Mouse (Mus musculus): ENCODE results near the gene Hells. TPM values are rescaled to one million over a fixed set of nuclear protein-coding genes. Genes with fewer than 3 reads are reported as not detected.
A peak's percentile ranks its signal among the peaks of the same experiment; 100 is the strongest.

Hells gene
- polyA plus RNA-seq, 1 experiment from 2014 or later, result 40.3 TPM

DNA sequence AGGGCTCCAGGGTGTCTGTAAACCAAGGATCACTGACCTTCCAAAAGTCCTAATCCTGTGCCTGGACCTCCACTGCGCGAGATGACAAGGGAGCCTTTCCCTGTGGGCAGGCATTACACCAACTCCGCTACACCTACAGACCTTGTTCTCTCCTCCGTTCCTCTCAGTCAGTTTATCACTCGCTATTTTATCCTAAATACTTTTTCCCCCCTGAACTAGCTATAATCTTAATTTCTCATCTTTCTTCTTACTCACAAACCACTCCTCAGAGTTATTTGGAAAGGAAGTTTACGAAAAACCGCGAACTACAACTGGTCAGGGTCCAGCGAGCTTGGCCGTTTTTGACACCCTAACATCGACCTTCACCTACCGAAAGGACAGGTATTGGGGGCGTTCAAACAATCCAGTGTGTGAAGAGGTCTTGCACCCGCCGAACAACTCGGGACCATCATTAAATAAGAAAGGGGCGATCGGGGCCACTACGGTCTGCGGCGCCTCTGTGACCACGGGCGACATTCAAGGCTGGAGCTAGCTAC lies 395 bp upstream of the Hells start:
- H3K36me3 ChIP-seq (ENCODE audit: control insufficient read depth, insufficient read depth, low read length), result no peaks in the 10 kb centered on the region
- peak overlapping the region; percentile 82 for H3K4me3 ChIP-seq (replicated peaks; ENCODE audit: low read length)
- H3K4me2 ChIP-seq (ENCODE audit: low read depth, low read length), result peak overlapping the region; percentile 85
- 0 out of 2 replicates have a peak overlapping the region, but pooled peaks have one; percentile 42 for H3K27ac ChIP-seq (ENCODE audit: low read length)
- 1% methylated on average over 23 of the region's 23 CpGs for WGBS
- H3K9ac ChIP-seq (ENCODE audit: low read length), result peak overlapping the region; percentile 92
- peaks cover 7% of the 10 kb centered on the region for H3K4me1 ChIP-seq (ENCODE audit: control insufficient read depth, insufficient read depth, low read length)
- ATAC-seq (ENCODE audit: insufficient read depth, low FRiP score), result peak; percentile 28; the same call in 1 of the 2 replicates
- no peaks in the 10 kb centered on the region for H3K27me3 ChIP-seq (ENCODE audit: control insufficient read depth, insufficient read depth, low read length)
- no peaks in the 10 kb centered on the region for H3K9me3 ChIP-seq (replicated peaks; ENCODE audit: control insufficient read depth, low read length)

- 1% methylated on average over 6 of the region's 6 CpGs for WGBS
- Histone ChIP-seq H3K27ac (ENCODE audit: low read length) (no peak overlapping the region), H3K4me1 (ENCODE audit: control insufficient read depth, insufficient read depth, low read length) (peaks cover 7% of the 10 kb centered on the region), H3K36me3 (ENCODE audit: control insufficient read depth, insufficient read depth, low read length) (no peaks in the 10 kb centered on the region), H3K4me3 (replicated peaks; ENCODE audit: low read length) (peak overlapping the region; percentile 82), H3K27me3 (ENCODE audit: control insufficient read depth, insufficient read depth, low read length) (no peaks in the 10 kb centered on the region), H3K4me2 (ENCODE audit: low read depth, low read length) (peak overlapping the region; percentile 85), H3K9ac (ENCODE audit: low read length) (peak overlapping the region; percentile 92), H3K9me3 (replicated peaks; ENCODE audit: control insufficient read depth, low read length) (no peaks in the 10 kb centered on the region)
- ATAC-seq (ENCODE audit: insufficient read depth, low FRiP score), result no peak
Measured at GRCm38 (mm10) chr19:38931566-38931890, 813 bp downstream of the Hells start.

DNA sequence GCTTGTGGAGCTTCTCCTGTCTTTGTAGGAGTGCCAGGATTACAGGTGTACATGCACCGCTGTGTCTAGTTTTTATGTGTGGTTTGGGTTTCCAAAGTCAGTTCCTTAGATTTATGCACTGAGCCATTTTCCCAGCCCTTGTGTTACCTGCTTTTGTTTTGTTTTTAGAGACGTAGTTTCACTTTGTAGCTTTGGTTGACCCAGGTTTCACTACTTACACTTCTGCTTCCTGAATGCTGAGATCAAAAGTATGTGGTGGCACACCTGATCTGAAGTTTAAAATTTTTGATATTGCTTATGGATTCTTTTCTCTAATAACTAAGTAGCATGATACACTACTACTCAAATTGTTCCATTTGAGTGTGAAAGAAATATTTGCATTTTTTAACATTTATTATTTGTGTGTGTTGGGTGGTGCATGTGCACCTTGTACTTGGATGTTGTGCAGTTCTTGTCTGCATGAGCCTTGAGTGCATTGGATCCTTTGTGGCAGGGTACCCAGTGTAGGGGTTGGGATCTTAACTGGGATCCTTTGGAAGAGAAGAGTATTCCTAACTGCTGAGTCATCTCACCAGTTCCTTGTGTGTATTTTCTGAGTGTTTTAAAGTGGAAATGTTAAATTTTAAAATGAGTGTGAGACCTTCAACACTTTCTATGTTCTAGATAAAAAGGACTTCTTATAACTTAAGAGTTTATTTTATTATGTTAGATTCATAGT lies 14.0 kb downstream of the Hells start:
- no peaks in the 10 kb centered on the region for H3K36me3 ChIP-seq (ENCODE audit: control insufficient read depth, insufficient read depth, low read length)

GRCm38 (mm10) chr19:38970741-38971140 lies 40.0 kb downstream of the Hells start:
- Histone ChIP-seq H3K9me3 (replicated peaks; ENCODE audit: control insufficient read depth, low read length) (no peaks in the 10 kb centered on the region), H3K27ac (ENCODE audit: low read length) (no peak overlapping the region), H3K36me3 (ENCODE audit: control insufficient read depth, insufficient read depth, low read length) (no peaks in the 10 kb centered on the region), H3K4me3 (replicated peaks; ENCODE audit: low read length) (no peak overlapping the region), H3K27me3 (ENCODE audit: control insufficient read depth, insufficient read depth, low read length) (no peaks in the 10 kb centered on the region), H3K4me1 (ENCODE audit: control insufficient read depth, insufficient read depth, low read length) (no peaks in the 10 kb centered on the region), H3K9ac (ENCODE audit: low read length) (no peak overlapping the region), H3K4me2 (ENCODE audit: low read depth, low read length) (no peak overlapping the region)
- WGBS, result 83% methylated on average over 6 of the region's 6 CpGs
- no peak for ATAC-seq (ENCODE audit: insufficient read depth, low FRiP score)

More for the DNA sequence above, 14.0 kb downstream of the Hells start:
- no peak overlapping the region for H3K27ac ChIP-seq (ENCODE audit: low read length)
- no peak overlapping the region for H3K4me3 ChIP-seq (replicated peaks; ENCODE audit: low read length)
- H3K9ac ChIP-seq (ENCODE audit: low read length), result no peak overlapping the region
- 85% methylated on average over 2 of the region's 2 CpGs for WGBS
- H3K4me2 ChIP-seq (ENCODE audit: low read depth, low read length), result no peak overlapping the region
- H3K4me1 ChIP-seq (ENCODE audit: control insufficient read depth, insufficient read depth, low read length), result no peaks in the 10 kb centered on the region
- H3K27me3 ChIP-seq (ENCODE audit: control insufficient read depth, insufficient read depth, low read length), result no peaks in the 10 kb centered on the region
- ATAC-seq (ENCODE audit: insufficient read depth, low FRiP score), result no peak
- no peaks in the 10 kb centered on the region for H3K9me3 ChIP-seq (replicated peaks; ENCODE audit: control insufficient read depth, low read length)

- no peaks in the 10 kb centered on the region for H3K36me3 ChIP-seq (ENCODE audit: control insufficient read depth, insufficient read depth, low read length)
- 75% methylated on average over 5 of the region's 5 CpGs for WGBS
Measured at GRCm38 (mm10) chr19:38972581-38972980, 41.9 kb downstream of the Hells start.

GRCm38 (mm10) chr19:38973666-38974065 lies 43.0 kb downstream of the Hells start:
- no peak overlapping the region for H3K4me3 ChIP-seq (replicated peaks; ENCODE audit: low read length)
- no peak overlapping the region for H3K9ac ChIP-seq (ENCODE audit: low read length)
- ATAC-seq (ENCODE audit: insufficient read depth, low FRiP score), result no peak
- 46% methylated on average over 7 of the region's 7 CpGs for WGBS
- H3K9me3 ChIP-seq (replicated peaks; ENCODE audit: control insufficient read depth, low read length), result no peaks in the 10 kb centered on the region
- no peak overlapping the region for H3K27ac ChIP-seq (ENCODE audit: low read length)
- H3K36me3 ChIP-seq (ENCODE audit: control insufficient read depth, insufficient read depth, low read length), result no peaks in the 10 kb centered on the region
- no peaks in the 10 kb centered on the region for H3K4me1 ChIP-seq (ENCODE audit: control insufficient read depth, insufficient read depth, low read length)
- H3K27me3 ChIP-seq (ENCODE audit: control insufficient read depth, insufficient read depth, low read length), result no peaks in the 10 kb centered on the region
- no peak overlapping the region for H3K4me2 ChIP-seq (ENCODE audit: low read depth, low read length)

More at GRCm38 (mm10) chr19:38972581-38972980, 41.9 kb downstream of the Hells start:
- H3K4me3 ChIP-seq (replicated peaks; ENCODE audit: low read length), result no peak overlapping the region
- no peak overlapping the region for H3K4me2 ChIP-seq (ENCODE audit: low read depth, low read length)
- H3K27ac ChIP-seq (ENCODE audit: low read length), result no peak overlapping the region
- no peaks in the 10 kb centered on the region for H3K4me1 ChIP-seq (ENCODE audit: control insufficient read depth, insufficient read depth, low read length)
- H3K9me3 ChIP-seq (replicated peaks; ENCODE audit: control insufficient read depth, low read length), result no peaks in the 10 kb centered on the region
- ATAC-seq (ENCODE audit: insufficient read depth, low FRiP score), result no peak
- H3K9ac ChIP-seq (ENCODE audit: low read length), result no peak overlapping the region
- H3K27me3 ChIP-seq (ENCODE audit: control insufficient read depth, insufficient read depth, low read length), result no peaks in the 10 kb centered on the region

- ATAC-seq (ENCODE audit: insufficient read depth, low FRiP score), result no peak
- H3K9ac ChIP-seq (ENCODE audit: low read length), result no peak overlapping the region
- no peak overlapping the region for H3K27ac ChIP-seq (ENCODE audit: low read length)
- H3K4me2 ChIP-seq (ENCODE audit: low read depth, low read length), result no peak overlapping the region
- H3K27me3 ChIP-seq (ENCODE audit: control insufficient read depth, insufficient read depth, low read length), result no peaks in the 10 kb centered on the region
- no peaks in the 10 kb centered on the region for H3K36me3 ChIP-seq (ENCODE audit: control insufficient read depth, insufficient read depth, low read length)
- H3K4me1 ChIP-seq (ENCODE audit: control insufficient read depth, insufficient read depth, low read length), result no peaks in the 10 kb centered on the region
- H3K4me3 ChIP-seq (replicated peaks; ENCODE audit: low read length), result no peak overlapping the region
- H3K9me3 ChIP-seq (replicated peaks; ENCODE audit: control insufficient read depth, low read length), result no peaks in the 10 kb centered on the region
Measured at GRCm38 (mm10) chr19:38976269-38976668, 45.6 kb downstream of the Hells start.

DNA sequence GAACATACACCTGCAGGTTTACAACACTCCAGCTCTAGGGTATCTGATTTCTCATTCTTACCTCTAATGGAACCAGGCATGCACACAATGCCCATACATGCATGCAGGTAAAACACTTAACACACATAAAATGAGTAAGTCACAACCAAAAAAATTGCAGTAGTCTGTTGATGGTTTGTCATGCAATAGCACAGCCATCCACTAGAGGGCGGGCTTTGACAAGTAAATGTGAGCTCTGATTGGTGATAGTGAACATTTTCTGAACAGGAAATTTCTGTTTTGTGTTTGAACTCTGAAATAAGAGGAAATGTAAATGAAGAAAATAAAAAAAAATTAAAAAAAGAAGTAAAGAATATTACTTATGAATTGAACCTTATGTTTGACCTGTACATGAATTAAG lies 51.3 kb downstream of the Hells start:
- no peak for ATAC-seq (ENCODE audit: insufficient read depth, low FRiP score)
- Histone ChIP-seq H3K36me3 (ENCODE audit: control insufficient read depth, insufficient read depth, low read length) (no peaks in the 10 kb centered on the region), H3K4me3 (replicated peaks; ENCODE audit: low read length) (no peak overlapping the region), H3K27me3 (ENCODE audit: control insufficient read depth, insufficient read depth, low read length) (no peaks in the 10 kb centered on the region), H3K9me3 (replicated peaks; ENCODE audit: control insufficient read depth, low read length) (no peaks in the 10 kb centered on the region), H3K4me1 (ENCODE audit: control insufficient read depth, insufficient read depth, low read length) (no peaks in the 10 kb centered on the region), H3K9ac (ENCODE audit: low read length) (no peak overlapping the region), H3K27ac (ENCODE audit: low read length) (no peak overlapping the region), H3K4me2 (ENCODE audit: low read depth, low read length) (no peak overlapping the region)
- WGBS, result 0% methylated on average over 1 of the region's 1 CpGs

DNA sequence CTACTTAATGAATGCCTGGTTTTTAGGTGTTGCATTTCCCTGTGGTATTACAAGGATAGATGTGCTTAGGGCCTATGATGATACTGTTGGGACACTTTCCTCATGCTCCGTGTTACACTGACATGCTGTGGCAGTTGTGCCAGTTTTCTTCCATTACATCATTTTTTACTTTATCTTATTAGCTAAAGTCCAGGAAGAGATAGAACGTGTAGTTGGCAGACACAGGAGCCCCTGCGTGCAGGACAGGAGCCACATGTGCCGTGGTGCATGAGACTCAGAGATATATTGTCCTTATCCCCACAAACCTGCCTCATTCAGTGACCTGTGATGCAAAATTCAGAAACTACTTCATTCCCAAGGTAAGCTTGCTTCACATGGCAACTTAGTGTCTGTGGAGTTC lies 67.5 kb downstream of the Hells start:
- H3K4me2 ChIP-seq (ENCODE audit: low read depth, low read length), result no peak overlapping the region
- H3K36me3 ChIP-seq (ENCODE audit: control insufficient read depth, insufficient read depth, low read length), result no peaks in the 10 kb centered on the region
- no peak overlapping the region for H3K27ac ChIP-seq (ENCODE audit: low read length)
- H3K9ac ChIP-seq (ENCODE audit: low read length), result no peak overlapping the region
- no peaks in the 10 kb centered on the region for H3K4me1 ChIP-seq (ENCODE audit: control insufficient read depth, insufficient read depth, low read length)
- H3K4me3 ChIP-seq (replicated peaks; ENCODE audit: low read length), result no peak overlapping the region
- no peaks in the 10 kb centered on the region for H3K27me3 ChIP-seq (ENCODE audit: control insufficient read depth, insufficient read depth, low read length)
- H3K9me3 ChIP-seq (replicated peaks; ENCODE audit: control insufficient read depth, low read length), result no peaks in the 10 kb centered on the region
- ATAC-seq (ENCODE audit: insufficient read depth, low FRiP score), result no peak
- WGBS, result 76% methylated on average over 4 of the region's 4 CpGs
